8 mouse cellular contexts compared by ENCODE assay signal in genomic region chr7:44818751-44819235, GRCm38 (mm10). TPM values are rescaled to one million over a fixed set of nuclear protein-coding genes. Genes with fewer than 3 reads are reported as not detected.
DNase-seq lines count a peak whose midpoint lies in the region; ATAC-seq and TF ChIP-seq lines count a peak whose summit lies in the region.

No protein-coding gene starts in this region.

- peak overlapping the region; percentile 50 for H3K9ac ChIP-seq in limb, embryonic 12.5 days (replicated peaks)
- peak overlapping the region; percentile 39; the same call in 1 of the 2 replicates for H3K9ac ChIP-seq in midbrain, postnatal 0 days (replicated peaks; ENCODE audit: low read length, poor library complexity, severe bottlenecking)

- WGBS in heart, embryonic 10.5 days = 40% methylated on average over 6 of the region's 6 CpGs
- WGBS in limb, embryonic 12.5 days = 50% methylated on average over 6 of the region's 6 CpGs
- 39% methylated on average over 6 of the region's 6 CpGs for WGBS in midbrain, postnatal 0 days

- no peak for ATAC-seq in limb, embryonic 12.5 days (ENCODE audit: insufficient number of reproducible peaks, insufficient read depth, low FRiP score, low TSS enrichment, low read depth)
- no peak for ATAC-seq in midbrain, postnatal 0 days (ENCODE audit: low FRiP score)

- DNase-seq in frontal cortex, postnatal 25 days (ENCODE audit: low spot score in 2 of 2) = peak; percentile 4 to 31
- DNase-seq in frontal cortex, adult 2 months (ENCODE audit: extremely low spot score in 1 of 2, low spot score in 1 of 2) = no peak
- DNase-seq in cerebellum, postnatal 36 days = peak; percentile 51 to 54
- peak; percentile 73 for DNase-seq in heart, embryonic 10.5 days (ENCODE audit: low spot score)
- DNase-seq in midbrain, postnatal 0 days (ENCODE audit: low spot score) = peak; percentile 15
- DNase-seq in natural killer cell, adult 2 months (ENCODE audit: low spot score in 2 of 2) = no peak

- peaks cover 74% of the 10 kb centered on the region for H3K4me1 ChIP-seq in E14TG2a.4 (replicated peaks; ENCODE audit: low read depth, low read length)
- peaks cover 65% of the 10 kb centered on the region for H3K4me1 ChIP-seq in heart, embryonic 10.5 days
- peaks cover 41% of the 10 kb centered on the region for H3K4me1 ChIP-seq in limb, embryonic 12.5 days (replicated peaks)
- peaks cover 18% of the 10 kb centered on the region for H3K4me1 ChIP-seq in midbrain, postnatal 0 days (ENCODE audit: insufficient read depth, low read length)

- TF ChIP-seq CTCF in E14TG2a.4 (conservative IDR thresholded peaks at IDR 0.05; ENCODE audit: low read length) = no peak
- TF ChIP-seq CTCF in midbrain, postnatal 0 days (IDR thresholded peaks at IDR 0.05) = no peak

- peak overlapping the region; percentile 87 for H3K4me2 ChIP-seq in limb, embryonic 12.5 days
- peak overlapping the region; percentile 29 for H3K4me2 ChIP-seq in midbrain, postnatal 0 days (ENCODE audit: low read depth, low read length, poor library complexity, severe bottlenecking)

- H3K36me3 ChIP-seq in E14TG2a.4 (ENCODE audit: insufficient read depth, low read length) = peaks cover 59% of the 10 kb centered on the region
- H3K36me3 ChIP-seq in heart, embryonic 10.5 days = peaks cover 13% of the 10 kb centered on the region; the same call in 1 of the 2 replicates
- peaks cover 28% of the 10 kb centered on the region; the same call in 1 of the 2 replicates for H3K36me3 ChIP-seq in limb, embryonic 12.5 days
- H3K36me3 ChIP-seq in midbrain, postnatal 0 days (ENCODE audit: insufficient read depth, low read length) = no peaks in the 10 kb centered on the region

- H3K4me3 ChIP-seq in E14TG2a.4 (replicated peaks; ENCODE audit: low read length) = peak overlapping the region; percentile 96
- peak overlapping the region; percentile 86 for H3K4me3 ChIP-seq in heart, embryonic 10.5 days
- peak overlapping the region; percentile 72 for H3K4me3 ChIP-seq in limb, embryonic 12.5 days (replicated peaks)
- no peak overlapping the region for H3K4me3 ChIP-seq in midbrain, postnatal 0 days (ENCODE audit: low read depth, low read length)

- peak overlapping the region; percentile 32; the same call in 1 of the 2 replicates for H3K27ac ChIP-seq in heart, embryonic 10.5 days
- 0 out of 2 replicates have a peak overlapping the region, but pooled peaks have one; percentile 25 for H3K27ac ChIP-seq in limb, embryonic 12.5 days
- H3K27ac ChIP-seq in midbrain, postnatal 0 days (ENCODE audit: low read depth, low read length) = no peak overlapping the region

- no peaks in the 10 kb centered on the region for H3K9me3 ChIP-seq in E14TG2a.4 (ENCODE audit: low read length)
- H3K9me3 ChIP-seq in heart, embryonic 10.5 days = no peaks in the 10 kb centered on the region
- H3K9me3 ChIP-seq in limb, embryonic 12.5 days = no peaks in the 10 kb centered on the region
- H3K9me3 ChIP-seq in midbrain, postnatal 0 days (ENCODE audit: low read length) = no peaks in the 10 kb centered on the region

- no peaks in the 10 kb centered on the region for H3K27me3 ChIP-seq in E14TG2a.4 (ENCODE audit: insufficient read depth, low read length)
- no peaks in the 10 kb centered on the region for H3K27me3 ChIP-seq in heart, embryonic 10.5 days (ENCODE audit: insufficient read depth, poor library complexity, severe bottlenecking)
- no peaks in the 10 kb centered on the region for H3K27me3 ChIP-seq in limb, embryonic 12.5 days
- H3K27me3 ChIP-seq in midbrain, postnatal 0 days (ENCODE audit: insufficient read depth, low read length) = no peaks in the 10 kb centered on the region

RNA-seq across cellular contexts. Expression of gene Atf5, which starts 2.3 kb away (rescaled TPM):
- polyA plus RNA-seq in frontal cortex, adult 2 months (2012; rRNA removed) = 24.2 and 35.6 TPM in 2 replicates
- 1.7 and 3.3 TPM in 2 replicates for polyA plus RNA-seq in heart, embryonic 10.5 days (2016; fragmentation: Nextera tagmentation; extraction: Ambion mirVana)
- 3.7 and 4.1 TPM in 2 replicates for polyA plus RNA-seq in limb, embryonic 12.5 days (2016; fragmentation: Nextera tagmentation; extraction: Ambion mirVana)
- 4.8 and 6.8 TPM in 2 replicates for total RNA-seq in midbrain, postnatal 0 days (2014; rRNA removed)
- 3.4 and 3.7 TPM in 2 replicates for polyA plus RNA-seq in midbrain, postnatal 0 days (2015; fragmentation: Nextera tagmentation; extraction: Ambion mirVana)

RNA-seq across cellular contexts. Expression of gene Il4i1, which starts 2.6 kb away (rescaled TPM):
- polyA plus RNA-seq in frontal cortex, adult 2 months (2012; rRNA removed) = 1.3 and 2.2 TPM in 2 replicates
- 0.41 and 1.3 TPM in 2 replicates for polyA plus RNA-seq in heart, embryonic 10.5 days (2016; fragmentation: Nextera tagmentation; extraction: Ambion mirVana)
- 1.5 and 2.5 TPM in 2 replicates for polyA plus RNA-seq in limb, embryonic 12.5 days (2016; fragmentation: Nextera tagmentation; extraction: Ambion mirVana)
- total RNA-seq in midbrain, postnatal 0 days (2014; rRNA removed) = not detected in 2 replicates
- 0.62 and 1.1 TPM in 2 replicates for polyA plus RNA-seq in midbrain, postnatal 0 days (2015; fragmentation: Nextera tagmentation; extraction: Ambion mirVana)

RNA-seq across cellular contexts. Expression of gene Nup62, which starts 2.9 kb away (rescaled TPM):
- polyA plus RNA-seq in frontal cortex, adult 2 months (2012; rRNA removed) = 29.1 and 29.3 TPM in 2 replicates
- 128 and 132 TPM in 2 replicates for polyA plus RNA-seq in heart, embryonic 10.5 days (2016; fragmentation: Nextera tagmentation; extraction: Ambion mirVana)
- polyA plus RNA-seq in limb, embryonic 12.5 days (2016; fragmentation: Nextera tagmentation; extraction: Ambion mirVana) = 105 and 114 TPM in 2 replicates
- total RNA-seq in midbrain, postnatal 0 days (2014; rRNA removed) = 51.4 and 65.9 TPM in 2 replicates
- polyA plus RNA-seq in midbrain, postnatal 0 days (2015; fragmentation: Nextera tagmentation; extraction: Ambion mirVana) = 45.8 and 46.9 TPM in 2 replicates

RNA-seq across cellular contexts. Expression of gene Akt1s1, which starts 30.0 kb away (rescaled TPM):
- 87.0 and 108 TPM in 2 replicates for polyA plus RNA-seq in frontal cortex, adult 2 months (2012; rRNA removed)
- 102 and 103 TPM in 2 replicates for polyA plus RNA-seq in heart, embryonic 10.5 days (2016; fragmentation: Nextera tagmentation; extraction: Ambion mirVana)
- polyA plus RNA-seq in limb, embryonic 12.5 days (2016; fragmentation: Nextera tagmentation; extraction: Ambion mirVana) = 106 and 110 TPM in 2 replicates
- total RNA-seq in midbrain, postnatal 0 days (2014; rRNA removed) = 104 and 120 TPM in 2 replicates
- polyA plus RNA-seq in midbrain, postnatal 0 days (2015; fragmentation: Nextera tagmentation; extraction: Ambion mirVana) = 89.1 and 91.0 TPM in 2 replicates

RNA-seq across cellular contexts. Expression of gene Tbc1d17, which starts 30.1 kb away (rescaled TPM):
- 84.3 and 106 TPM in 2 replicates for polyA plus RNA-seq in frontal cortex, adult 2 months (2012; rRNA removed)
- polyA plus RNA-seq in heart, embryonic 10.5 days (2016; fragmentation: Nextera tagmentation; extraction: Ambion mirVana) = 56.9 and 67.3 TPM in 2 replicates
- polyA plus RNA-seq in limb, embryonic 12.5 days (2016; fragmentation: Nextera tagmentation; extraction: Ambion mirVana) = 84.7 and 96.2 TPM in 2 replicates
- total RNA-seq in midbrain, postnatal 0 days (2014; rRNA removed) = 79.7 and 129 TPM in 2 replicates
- polyA plus RNA-seq in midbrain, postnatal 0 days (2015; fragmentation: Nextera tagmentation; extraction: Ambion mirVana) = 115 and 126 TPM in 2 replicates

Comparison
In these comparisons a context has a peak if more than half of its experiments do, and no peak if none do; other contexts are left out.
1. DNase-seq: peak in frontal cortex, postnatal 25 days (2 of 2), cerebellum, postnatal 36 days (2 of 2), heart, embryonic 10.5 days (single experiment) and midbrain, postnatal 0 days (single experiment); none in frontal cortex, adult 2 months (0 of 2) and natural killer cell, adult 2 months (0 of 2).